Mouse (Mus musculus) megakaryocyte-erythroid progenitor cell, adult 5 weeks (primary cell): ENCODE measurements around the gene Vmn1r143. TPM values are rescaled to one million over a fixed set of nuclear protein-coding genes. Genes with fewer than 3 reads are reported as not detected.

Source experiments
- polyA plus RNA-seq: library from polyadenylated mRNA; stranded (reverse); fragments of >175 nt; gene quantifications from 2 replicates; pipeline ENCODE4 v1.2.3, GENCODE M21; 2012

The Vmn1r143 gene
- not detected in 2 replicates for polyA plus RNA-seq

DNA sequence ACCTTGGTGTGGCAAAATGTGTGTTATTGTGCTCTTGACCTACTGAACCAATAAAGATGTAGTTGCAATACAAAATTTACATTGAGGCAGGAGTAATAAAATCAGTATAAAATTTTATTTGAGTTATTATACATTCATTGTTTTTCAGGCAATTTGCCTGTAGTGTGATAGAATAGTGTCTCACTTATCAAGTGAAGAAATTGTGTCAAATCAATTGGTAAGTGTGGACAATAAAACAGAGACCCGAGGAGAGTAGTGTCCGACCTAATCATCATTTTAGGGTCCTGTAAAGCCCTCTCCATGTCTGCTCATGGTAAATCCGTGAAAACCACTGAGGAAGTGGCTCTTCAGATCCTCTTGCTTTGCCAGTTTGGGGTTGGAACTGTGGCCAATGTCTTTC is at the start of gene Vmn1r143:
Gene Vmn1r143, plus strand, starts transcription at position 301 of the 400 bp plus-strand sequence.

DNA sequence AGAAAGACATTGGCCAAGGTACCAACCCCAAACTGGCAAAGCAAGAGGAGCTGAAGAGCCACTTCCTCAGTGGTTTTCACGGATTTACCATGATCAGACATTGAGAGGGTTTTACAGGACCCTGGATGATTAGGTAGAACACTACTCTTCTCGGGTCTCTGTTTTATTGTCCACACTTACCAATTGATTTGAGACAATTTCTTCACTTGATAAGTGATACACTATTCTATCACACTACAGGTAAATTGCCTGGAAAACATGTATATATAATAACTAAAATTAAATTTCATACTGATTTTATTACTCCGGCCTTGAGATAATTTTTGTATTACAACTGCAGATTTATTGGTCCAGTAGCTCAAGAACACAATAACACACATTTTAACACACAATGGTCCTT is 25.2 kb upstream of the Vmn1r143 start, which contains the start of gene Vmn1r142:
Gene Vmn1r142, minus strand, starts transcription at position 101 of the 400 bp plus-strand sequence.

GRCm38 (mm10) chr7:22201164-22201563 is 12.0 kb downstream of the Vmn1r143 start, which contains the start of gene Gm8653:
Gene Gm8653 (minus strand): TSS chr7:22201264.

GRCm38 (mm10) chr7:22229384-22229783 is 40.2 kb downstream of the Vmn1r143 start, which contains the start of gene Gm8453:
Gene Gm8453 (minus strand): TSS chr7:22229484.

Other genes with a start within 250 kb of the Vmn1r143 start
- gene Vmn1r137, start 194.8 kb upstream of the Vmn1r143 start, polyA plus RNA-seq: not detected in 2 replicates
- gene Vmn1r138, start 160.5 kb upstream of the Vmn1r143 start, polyA plus RNA-seq: not detected in 2 replicates
- not detected in 2 replicates for gene Gm6176, start 133.1 kb upstream of the Vmn1r143 start, polyA plus RNA-seq
- gene Vmn1r139, start 120.3 kb upstream of the Vmn1r143 start, polyA plus RNA-seq: not detected in 2 replicates
- gene Gm16451, start 71.1 kb upstream of the Vmn1r143 start, polyA plus RNA-seq: not detected in 2 replicates
- not detected in 2 replicates for gene Gm10666, start 54.6 kb upstream of the Vmn1r143 start, polyA plus RNA-seq
- not detected in 2 replicates for gene Vmn1r142, start 25.3 kb upstream of the Vmn1r143 start, polyA plus RNA-seq
- gene Gm8653, start 11.9 kb downstream of the Vmn1r143 start, polyA plus RNA-seq: not detected in 2 replicates
- not detected in 2 replicates for gene Gm8453, start 40.1 kb downstream of the Vmn1r143 start, polyA plus RNA-seq
- gene Gm4187, start 140.3 kb downstream of the Vmn1r143 start, polyA plus RNA-seq: not detected in 2 replicates
- not detected in 2 replicates for gene Gm8660, start 181.7 kb downstream of the Vmn1r143 start, polyA plus RNA-seq
- gene Vmn1r148, start 224.2 kb downstream of the Vmn1r143 start, polyA plus RNA-seq: not detected in 2 replicates
- not detected in 2 replicates for gene Vmn1r149, start 248.9 kb downstream of the Vmn1r143 start, polyA plus RNA-seq